Mouse (Mus musculus): Measurements from ENCODE around the gene Pkp2.

DNA sequence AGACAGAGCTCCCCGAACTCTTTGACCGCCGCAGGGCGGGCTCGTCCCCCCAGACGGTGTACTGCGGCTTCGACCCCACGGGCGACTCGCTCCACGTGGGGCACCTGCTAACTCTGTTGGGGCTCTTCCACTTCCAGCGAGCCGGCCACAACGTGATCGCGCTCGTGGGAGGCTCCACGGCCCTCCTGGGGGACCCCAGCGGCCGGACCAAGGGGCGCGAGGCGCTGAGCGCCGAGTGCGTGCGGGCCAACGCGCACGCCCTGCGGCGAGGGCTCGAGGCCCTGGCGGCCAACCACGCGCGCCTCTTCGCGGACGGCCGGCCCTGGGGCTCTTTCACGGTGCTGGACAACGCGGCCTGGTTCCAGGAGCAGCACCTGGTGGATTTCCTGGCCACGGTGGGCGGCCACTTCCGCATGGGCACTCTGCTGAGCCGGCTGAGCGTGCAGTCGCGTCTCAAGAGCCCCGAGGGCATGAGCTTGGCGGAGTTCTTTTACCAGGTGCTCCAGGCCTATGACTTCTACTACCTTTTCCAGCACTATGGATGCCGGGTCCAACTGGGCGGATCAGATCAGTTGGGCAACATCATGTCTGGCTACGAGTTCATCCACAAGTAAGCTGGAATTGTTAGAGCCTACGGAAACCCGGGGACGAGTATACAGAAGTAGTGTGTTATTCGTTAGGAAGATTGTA, 90.2 kb downstream of the Pkp2 start:
- TF ChIP-seq ZNF384 (IDR thresholded peaks at IDR 0.05; ENCODE audit: low read depth, low read length) (no peak), MAFK (IDR thresholded peaks at IDR 0.05; ENCODE audit: insufficient read depth, low read depth, low read length) (no peak), HCFC1 (IDR thresholded peaks at IDR 0.05; ENCODE audit: borderline replicate concordance, insufficient read depth, low read length) (no peak), CHD2 (IDR thresholded peaks at IDR 0.05; ENCODE audit: low read depth, low read length) (no peak), ZC3H11A (IDR thresholded peaks at IDR 0.05; ENCODE audit: borderline replicate concordance, low read depth, low read length) (no peak)

Measured in ES-E14 (cell line).